Mouse (Mus musculus) myocyte (in vitro differentiated cells): ENCODE results near the gene Slc30a7.

Source experiments
- MAX ChIP-seq: IDR thresholded peaks from one replicate; pipeline ENCODE4 v1.6.1; 2011; ENCODE audit warnings: low read depth, mild to moderate bottlenecking, control low read depth
- POLR2A ChIP-seq: IDR thresholded peaks from one replicate; pipeline ENCODE4 v1.6.1; 2011; ENCODE audit warnings: low read depth, mild to moderate bottlenecking, control low read depth, moderate library complexity; ENCODE audit not compliant: insufficient read length
- TCF12 ChIP-seq: IDR thresholded peaks from one replicate; pipeline ENCODE4 v1.6.1; 2011; ENCODE audit warnings: mild to moderate bottlenecking, control low read depth; ENCODE audit not compliant: poor library complexity, insufficient read depth, severe bottlenecking
- USF1 ChIP-seq: IDR thresholded peaks from one replicate; pipeline ENCODE4 v1.6.1; 2011; ENCODE audit warnings: low read depth, mild to moderate bottlenecking, control low read depth, moderate library complexity

DNA sequence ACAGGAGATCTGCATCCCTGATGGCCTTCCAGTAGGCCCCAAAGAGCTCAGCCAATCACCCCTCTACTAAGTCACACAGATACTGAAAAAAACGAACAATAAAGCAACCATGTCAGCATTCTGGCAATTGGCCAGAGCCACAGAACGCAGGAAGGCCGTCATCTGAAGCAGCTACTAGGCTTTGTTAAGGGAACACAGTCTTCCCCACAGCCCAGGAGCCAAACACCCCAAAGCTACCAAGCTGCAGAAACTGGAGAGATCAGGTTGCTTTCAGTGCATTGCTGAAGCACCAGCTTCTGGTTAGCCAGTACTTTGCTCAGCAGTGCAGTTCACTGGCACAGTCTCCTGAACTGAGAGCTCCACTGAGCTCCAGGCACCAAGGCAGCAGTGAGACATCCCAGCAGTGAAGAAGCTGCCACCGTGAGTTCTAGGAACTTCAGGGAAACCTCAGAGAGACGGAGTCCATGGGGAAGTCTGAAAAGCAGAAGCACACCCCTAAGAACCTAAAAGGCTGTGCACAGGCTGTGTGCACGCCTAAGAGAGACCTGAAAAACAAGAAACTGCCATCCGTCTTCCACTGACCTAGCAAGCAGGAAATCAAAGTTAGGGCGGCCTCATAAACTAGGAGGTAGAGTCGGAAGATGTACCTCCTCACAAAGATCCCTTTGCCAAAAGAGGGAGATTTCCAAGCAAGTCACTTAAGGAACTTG is 21.9 kb downstream of the Slc30a7 start:
- no peak for TF ChIP-seq TCF12
- no peak for TF ChIP-seq USF1
- no peak for TF ChIP-seq MAX
- TF ChIP-seq POLR2A = no peak
